Mouse (Mus musculus): ENCODE data around the gene 4930519G04Rik.
"Not testable (repeated sequence)": the region's sequence is repeated elsewhere in the genome, so short reads cannot be mapped to it uniquely, and the experiment has no call there.

The 4930519G04Rik gene

DNA sequence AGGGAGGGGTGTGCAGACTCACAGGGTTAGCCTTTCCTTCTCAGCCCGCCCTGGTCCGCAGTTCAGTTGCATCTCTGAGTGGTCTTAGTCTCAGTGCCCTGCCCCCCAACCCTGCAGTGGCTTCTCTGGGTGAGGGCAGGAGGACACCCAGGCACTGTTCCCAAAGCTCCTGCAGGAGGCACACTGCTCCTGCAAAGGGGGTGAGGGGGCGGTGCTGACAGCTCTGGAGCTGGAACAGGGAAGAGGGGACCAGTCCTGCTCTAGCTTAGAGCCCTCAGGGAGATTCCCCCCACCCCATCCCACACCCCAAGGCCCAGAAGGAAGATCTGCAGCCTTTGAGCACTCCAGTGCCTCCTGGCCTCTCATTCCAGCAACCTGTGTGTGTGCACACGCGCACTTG lies 10.8 kb upstream of the 4930519G04Rik start:
- no peak for DNase-seq

DNA sequence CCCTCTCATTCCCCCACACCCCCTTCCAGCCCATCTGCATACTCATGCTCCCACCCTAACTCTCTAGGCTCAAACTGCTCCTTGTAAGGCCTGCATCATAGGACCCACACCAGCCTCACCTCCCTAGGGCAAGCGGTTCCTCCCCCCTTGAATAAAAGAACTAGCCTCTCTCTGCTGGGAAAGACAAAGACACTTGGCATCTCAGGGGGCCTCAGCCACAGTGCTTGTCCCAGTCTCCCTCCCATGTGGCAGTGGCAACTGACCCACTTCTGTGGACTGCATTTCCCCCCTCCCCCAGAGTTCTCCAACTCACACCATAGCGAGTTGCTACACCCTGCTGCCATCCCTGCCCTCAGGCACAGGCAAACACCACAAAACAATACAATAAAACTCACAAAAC lies 9.1 kb upstream of the 4930519G04Rik start:
- DNase-seq, result not testable (repeated sequence)

DNA sequence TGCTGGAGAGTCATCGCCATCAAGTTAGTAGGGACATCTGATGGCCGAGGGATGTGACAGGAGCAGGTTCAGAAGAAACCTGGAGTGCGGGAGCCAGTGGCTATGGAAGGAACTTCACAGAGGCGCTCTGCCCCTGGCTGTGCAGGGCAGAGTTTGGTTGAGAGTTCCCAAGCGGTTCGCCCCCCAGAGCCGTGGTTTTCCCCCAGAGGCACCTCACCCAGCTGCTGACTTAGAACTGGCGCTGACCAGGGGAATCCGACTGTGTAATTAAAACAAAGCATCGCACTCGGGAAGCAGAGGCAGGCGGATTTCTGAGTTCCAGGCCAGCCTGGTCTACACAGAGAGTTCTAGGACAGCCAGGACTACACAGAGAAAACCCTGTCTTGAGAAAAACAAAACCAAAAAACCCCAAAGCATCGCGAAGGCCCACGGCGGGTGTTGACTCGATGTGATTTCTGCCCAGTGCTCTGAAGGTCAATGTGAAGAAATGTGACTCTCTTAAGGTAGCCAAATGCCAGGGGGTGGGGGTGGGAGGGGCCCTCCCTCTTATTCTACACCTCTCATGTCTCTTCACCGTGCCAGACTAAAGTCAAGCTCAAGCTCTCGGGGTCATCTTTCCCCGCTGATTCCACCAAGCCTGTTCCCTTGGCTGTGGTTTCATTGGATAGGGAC lies 1.8 kb upstream of the 4930519G04Rik start:
- no peak for DNase-seq

DNA sequence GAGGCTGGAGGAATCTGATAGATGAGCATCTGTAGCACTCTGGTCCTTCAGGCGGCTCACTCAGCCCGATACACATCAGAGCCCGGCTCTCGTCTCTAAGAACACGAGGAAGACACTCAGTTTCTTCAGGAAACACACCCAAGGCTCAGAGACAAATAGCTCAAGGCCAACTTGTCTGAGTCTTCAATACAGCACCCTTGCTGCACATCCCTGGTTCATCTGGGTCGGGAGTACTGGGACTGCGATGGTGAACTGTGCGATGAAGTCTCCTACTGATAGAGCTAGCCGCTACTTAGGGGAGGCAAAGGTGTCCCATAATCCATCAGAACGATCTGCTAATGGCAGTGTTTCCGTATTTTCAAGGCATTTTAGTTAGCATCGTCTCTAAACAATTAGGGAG lies 5.1 kb downstream of the 4930519G04Rik start, which contains the start of gene Gm9936:
TSS of gene Gm9936 (minus strand) at position 101 of the 400 bp plus-strand sequence.
- DNase-seq, result no peak

DNA sequence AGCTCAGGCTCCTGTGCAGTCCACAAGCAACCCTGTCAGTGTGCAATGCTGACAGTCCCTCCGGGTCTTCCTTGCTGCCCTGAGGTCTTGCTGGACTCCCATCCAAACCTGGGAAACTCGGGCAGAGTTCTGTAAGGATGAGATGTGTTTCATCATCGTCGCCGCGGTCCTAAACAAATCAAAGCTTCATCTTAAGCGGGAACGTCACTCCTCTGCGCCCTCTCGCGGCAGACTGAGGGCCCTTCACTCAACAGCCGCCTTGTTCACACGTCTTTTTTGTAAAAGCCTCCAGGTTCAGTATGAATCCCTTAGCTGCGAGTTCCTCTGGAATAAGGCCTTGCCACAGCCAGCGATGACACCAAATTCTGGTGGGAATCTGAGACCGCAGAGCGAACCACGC lies 5.8 kb downstream of the 4930519G04Rik start:
- peak; percentile 68 to 74 for DNase-seq

DNA sequence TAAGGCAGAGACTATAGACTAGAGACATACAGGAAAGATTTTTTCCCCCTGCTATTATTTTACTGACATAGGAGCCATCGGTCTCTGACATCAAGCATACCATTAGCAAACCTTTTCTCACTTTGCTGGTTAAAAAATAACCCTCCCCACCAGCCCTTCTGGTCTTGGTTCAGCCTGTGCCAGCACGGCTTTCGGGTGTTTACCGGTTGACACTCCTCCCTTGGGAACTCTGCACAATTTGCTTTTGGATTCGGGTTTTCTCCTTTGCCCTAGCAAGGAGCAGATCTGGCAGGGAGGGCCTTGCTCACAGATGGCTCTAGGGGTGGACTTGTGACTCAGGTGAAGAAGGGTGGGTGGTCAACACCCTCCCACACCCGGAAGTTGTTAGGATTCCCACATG lies 8.3 kb downstream of the 4930519G04Rik start:
- DNase-seq, result peak; percentile 50 to 77

DNA sequence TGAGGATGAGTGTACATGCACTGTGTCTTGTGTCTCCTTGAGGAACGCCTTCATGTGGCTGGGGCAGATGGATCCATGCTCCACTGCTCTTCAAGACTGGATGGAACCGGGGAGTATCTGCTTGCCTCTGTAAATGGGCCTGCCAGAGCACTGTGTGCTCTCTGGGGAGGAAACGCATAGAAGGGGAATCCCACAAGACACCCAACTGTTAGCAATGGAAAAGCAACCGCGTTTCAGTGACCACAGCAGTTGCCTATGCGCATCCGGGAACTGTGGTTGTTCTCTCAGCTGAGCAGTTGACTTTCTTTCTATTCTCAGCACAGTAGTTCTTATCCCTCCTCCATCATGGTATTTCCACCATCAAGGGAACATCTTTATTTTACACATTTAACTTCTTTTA lies 11.3 kb downstream of the 4930519G04Rik start:
- DNase-seq, result no peak

DNA sequence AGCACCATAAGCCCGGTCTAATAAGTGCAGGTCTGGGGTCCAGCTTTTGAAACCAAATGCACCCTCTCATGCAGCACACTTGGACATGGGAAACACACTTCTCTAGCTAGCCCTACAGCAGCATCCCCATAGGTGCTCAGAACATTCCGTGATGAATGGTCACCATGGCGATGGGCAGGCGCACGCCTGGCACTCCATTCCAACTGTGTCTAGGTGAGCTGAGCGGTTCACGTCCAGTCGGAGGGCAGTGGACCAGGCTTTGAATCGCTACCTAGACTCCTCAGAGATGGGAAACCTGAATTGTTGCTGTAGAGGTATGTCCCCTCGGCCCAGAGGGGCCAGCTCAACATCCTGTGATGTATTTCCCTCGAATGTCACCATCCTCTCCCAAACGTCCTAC lies 11.8 kb downstream of the 4930519G04Rik start:
- no peak for DNase-seq

DNA sequence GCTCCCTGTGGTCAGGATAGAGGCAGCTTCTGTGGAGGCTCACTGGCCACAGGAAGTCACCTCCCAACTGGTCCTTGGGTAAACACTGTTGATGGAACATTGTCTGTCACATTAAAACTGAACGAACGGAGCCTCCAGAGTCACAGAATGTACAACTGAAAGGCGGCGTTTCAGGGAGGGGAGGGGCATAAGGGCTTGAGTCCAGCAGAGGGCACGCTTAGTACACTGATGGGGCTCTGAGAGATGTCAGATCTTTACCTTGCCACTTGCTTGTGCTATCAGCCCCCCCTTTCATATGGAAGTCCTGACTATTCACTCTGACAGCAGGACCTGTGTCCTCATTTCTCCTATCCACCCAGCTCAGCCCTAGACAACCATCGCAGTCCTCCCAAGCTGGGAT lies 22.4 kb downstream of the 4930519G04Rik start:
- DNase-seq, result peak in 1 of 2 experiments; percentile 55

DNA sequence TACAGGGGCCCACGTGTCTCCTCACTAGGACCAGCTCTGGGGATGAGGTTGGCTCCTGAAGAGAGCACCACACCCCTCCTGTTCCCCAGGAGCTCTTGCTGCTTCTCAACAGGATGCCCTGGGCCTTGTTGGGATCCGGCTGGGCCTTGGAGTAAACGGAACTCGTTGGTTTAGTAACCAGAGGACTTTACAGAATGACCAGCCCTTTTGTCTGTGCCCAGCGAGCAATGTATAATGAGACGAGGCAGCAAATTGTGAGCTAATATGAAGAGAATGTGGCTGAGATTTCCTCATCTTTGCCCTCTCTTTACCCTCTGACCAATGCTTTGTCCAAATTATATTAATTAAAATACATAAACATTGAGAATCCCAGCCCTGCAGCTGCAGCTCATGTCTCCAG lies 22.9 kb downstream of the 4930519G04Rik start:
- DNase-seq, result no peak

DNA sequence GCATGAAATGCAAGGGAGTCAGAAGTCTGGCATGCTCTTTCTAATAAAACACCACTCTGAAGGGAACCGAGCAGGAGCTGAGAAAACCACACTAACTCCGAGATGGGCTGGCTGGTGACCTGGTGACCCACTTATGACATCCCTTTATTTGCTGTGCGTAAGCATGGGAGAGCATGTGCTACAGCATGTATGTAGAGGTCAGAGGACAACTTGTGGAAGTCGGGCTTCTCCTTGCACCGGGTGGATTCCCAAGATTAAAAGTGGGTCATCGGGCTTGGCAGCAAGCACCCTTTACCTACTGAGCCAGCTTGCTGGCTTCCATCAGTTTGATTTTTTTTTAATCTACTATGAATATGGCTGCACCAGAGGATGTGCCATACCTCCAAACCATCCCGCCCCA lies 24.0 kb downstream of the 4930519G04Rik start:
- no peak for DNase-seq

DNA sequence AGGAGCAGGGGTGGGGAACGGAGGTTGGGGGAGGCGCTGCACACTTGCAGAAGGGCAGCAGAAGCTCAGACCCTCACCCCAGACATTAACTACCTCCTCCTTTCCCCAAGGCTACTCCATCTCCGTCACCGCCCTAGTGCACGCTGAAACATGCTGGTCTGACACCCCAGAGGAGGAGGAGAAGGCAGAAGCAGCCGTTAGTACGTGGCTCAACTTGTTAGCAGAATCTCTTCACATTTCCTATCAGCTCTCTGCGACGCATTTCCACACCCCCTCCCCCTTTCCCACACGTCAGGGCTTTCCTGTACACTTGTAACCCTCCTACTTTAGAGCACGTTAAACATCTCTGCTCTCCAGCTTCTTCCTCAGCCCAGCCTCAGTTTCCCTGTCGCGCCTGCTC lies 25.9 kb downstream of the 4930519G04Rik start:
- DNase-seq, result no peak

DNA sequence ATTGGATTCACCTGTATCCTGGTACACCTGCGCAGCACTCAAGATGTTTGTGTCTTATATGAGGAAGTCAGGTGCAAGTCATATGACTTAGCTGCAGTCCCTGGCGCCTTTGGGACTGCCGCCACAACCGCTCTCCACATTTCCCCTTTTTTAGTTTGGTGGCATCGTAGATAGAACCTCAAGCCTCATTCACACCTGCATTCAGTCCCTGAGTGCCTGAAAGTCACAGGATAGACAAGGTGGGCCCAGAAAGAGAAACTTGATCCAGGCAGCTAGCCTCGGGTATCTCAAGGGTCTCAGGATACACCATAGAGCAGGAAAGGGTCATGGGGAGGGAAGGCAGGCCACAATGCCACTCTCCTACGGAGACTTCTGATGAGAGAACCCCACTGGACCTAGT lies 28.9 kb downstream of the 4930519G04Rik start:
- not testable (repeated sequence) for DNase-seq

DNA sequence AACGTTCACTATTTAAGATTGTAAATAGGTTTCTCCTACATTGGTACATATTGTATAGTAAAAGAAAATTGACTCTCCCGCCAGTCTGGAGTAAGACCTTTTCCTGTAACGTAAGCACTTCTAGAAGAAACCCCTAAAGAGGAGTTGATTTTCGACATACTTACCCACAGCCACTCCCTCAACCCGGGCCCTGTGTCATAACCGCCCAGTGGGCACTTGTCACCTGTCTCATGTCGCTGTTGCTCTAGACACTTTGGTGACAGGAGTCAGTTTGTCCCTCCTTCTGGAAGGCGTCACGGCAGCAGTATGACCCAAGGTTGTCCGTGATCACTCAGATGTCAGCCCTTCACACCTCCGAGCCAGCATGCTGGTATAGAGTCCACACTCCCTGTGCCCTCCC lies 29.6 kb downstream of the 4930519G04Rik start:
- DNase-seq, result no peak

DNA sequence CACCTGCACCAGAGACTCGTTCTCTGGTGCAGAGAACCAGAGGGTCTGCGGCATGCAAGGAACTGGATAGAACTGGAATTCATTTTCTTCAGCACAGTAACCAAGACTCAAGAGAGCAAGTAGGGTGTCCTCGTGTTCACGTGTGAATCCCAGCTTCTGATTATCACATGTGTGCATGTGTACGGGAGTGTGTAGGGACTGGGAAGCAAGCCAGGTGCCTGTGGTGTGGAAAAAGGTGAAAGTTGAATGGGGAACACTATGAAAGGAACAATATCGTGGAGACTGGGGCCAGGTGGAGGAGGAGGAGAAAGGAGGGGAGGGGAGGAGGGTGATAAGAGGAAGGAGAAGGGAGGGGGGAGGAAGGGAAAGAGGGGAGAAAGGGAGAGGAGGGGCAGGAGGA lies 33.3 kb downstream of the 4930519G04Rik start:
- DNase-seq, result peak in 1 of 2 experiments; percentile 19

DNA sequence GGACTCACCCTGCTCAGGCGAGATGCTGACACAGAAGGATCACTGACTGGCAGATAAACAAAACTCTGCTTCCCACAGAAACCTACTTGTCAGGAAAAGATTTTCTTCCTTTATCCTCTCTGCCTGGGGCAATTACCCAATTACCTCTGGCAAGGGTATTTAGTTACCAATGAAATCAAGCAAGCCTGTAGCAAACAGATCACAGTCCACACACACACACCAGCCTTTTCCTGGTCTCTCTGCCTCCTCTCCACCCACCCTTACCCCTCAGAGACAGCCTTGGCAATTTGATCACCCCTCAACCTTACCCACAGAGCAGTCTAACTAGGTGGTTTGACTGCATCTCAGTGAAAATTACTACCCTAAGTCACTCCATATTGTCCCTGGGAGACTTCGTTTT lies 35.5 kb downstream of the 4930519G04Rik start:
- no peak for DNase-seq

DNA sequence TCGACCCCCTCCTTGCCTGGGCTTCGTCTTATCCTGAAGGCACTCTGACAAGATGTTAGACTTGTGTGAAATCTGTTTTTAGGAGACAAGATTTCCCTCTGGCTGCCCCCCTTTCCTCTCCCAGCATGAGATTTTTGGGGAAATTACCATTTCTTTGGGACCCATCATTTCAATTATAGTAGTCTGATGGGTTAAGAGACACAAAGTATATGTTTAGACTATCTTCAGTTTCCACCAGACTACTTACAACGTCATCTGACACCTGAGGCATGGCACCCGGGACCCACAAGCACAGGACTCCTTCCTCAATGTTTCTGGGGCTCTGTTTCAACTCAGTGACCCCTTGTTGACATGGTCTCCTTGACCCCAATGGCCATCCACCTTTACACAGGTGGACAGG lies 42.1 kb downstream of the 4930519G04Rik start:
- no peak for DNase-seq

DNA sequence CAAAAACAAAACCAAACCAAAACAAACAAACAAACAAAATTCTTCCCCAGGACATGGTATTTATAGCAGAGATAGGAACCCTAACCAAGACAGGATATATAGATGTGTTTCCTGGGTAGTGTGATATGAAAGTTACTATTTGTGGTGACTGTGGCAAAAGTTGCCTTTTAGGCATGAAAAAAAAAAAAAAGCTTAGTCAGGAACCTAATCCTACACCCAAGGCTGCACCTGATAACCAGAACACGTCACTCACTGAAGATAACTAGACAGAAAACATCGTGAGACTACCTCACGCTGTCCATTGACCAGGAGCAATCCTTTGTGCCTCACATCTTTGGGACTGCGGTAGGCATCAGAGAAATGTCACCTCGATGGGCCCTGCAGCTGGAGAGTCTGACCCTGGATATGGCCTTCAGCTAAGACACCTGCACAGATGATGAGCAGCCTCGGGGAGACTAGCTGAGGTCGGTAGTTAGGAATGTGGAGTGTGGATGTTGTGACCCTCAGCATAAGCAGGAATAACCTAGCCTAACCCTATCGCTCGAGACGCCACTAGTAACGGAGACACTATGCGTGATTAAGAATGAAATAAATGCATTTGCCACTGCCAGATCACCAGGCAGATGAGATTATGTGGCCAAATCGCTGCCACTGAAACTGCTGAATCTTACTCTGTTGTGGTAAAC lies 43.4 kb downstream of the 4930519G04Rik start, which contains the start of gene Oasl2:
TSS of gene Oasl2 (plus strand) at position 249 of the 686 bp plus-strand sequence.
- DNase-seq, result no peak

DNA sequence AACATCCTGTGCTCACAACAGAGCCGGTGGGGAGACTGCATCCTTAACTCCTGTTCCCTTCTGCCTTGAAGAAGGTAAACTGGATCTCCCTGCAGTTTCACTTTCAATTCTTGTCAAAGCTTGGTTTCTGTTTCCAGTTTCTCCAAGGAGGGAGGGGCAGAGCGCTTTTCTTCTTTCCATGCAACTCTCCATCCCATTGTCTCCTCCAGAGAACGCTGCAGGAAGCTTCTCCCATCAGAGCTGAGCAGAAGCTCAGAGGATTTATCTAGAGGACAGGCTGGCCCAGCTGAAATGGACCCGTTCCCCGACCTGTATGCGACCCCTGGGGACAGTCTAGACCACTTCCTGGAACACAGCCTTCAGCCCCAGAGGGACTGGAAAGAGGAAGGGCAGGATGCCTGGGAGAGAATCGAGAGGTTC lies 43.9 kb downstream of the 4930519G04Rik start:
- DNase-seq, result peak; percentile 55 to 80

DNA sequence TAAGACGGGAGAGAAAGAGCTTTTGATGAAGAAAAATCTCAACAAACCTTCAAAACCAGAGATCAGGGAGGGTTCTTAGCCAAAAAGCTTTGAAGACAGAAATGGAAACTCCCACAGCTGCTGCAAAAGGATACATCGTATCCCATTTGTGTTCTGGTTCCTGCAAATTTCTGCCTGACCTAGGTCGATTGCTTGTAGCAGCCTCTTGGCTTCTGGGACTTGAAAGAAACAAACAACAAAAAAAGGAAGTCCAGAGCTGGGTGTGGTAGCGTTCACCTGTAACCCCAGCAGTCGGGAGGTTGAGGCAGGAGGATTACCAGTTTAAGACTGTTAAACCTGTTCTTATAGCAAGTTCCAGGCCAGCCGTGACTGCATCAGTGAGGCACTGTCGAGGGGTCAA lies 45.4 kb downstream of the 4930519G04Rik start:
- DNase-seq, result no peak

DNA sequence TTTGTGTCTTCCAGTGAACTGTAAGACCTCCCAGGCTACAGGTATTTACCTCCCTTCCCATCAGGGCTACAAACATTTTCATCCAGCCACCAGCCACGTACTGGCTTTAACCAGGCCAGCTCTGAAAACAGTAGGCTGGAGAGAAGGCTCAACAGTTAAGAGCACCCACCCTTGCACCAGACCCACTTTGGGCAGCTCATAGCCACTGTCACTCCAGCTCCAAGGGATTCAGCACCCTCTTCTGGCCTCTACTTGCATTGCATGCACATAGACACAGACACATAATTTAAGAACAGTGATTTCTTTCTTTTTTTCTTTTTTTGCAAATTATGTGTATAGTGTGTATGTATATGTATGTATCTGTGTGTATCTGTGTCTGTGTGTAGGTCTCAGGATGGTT lies 48.9 kb downstream of the 4930519G04Rik start:
- DNase-seq, result peak; percentile 51 to 78

DNA sequence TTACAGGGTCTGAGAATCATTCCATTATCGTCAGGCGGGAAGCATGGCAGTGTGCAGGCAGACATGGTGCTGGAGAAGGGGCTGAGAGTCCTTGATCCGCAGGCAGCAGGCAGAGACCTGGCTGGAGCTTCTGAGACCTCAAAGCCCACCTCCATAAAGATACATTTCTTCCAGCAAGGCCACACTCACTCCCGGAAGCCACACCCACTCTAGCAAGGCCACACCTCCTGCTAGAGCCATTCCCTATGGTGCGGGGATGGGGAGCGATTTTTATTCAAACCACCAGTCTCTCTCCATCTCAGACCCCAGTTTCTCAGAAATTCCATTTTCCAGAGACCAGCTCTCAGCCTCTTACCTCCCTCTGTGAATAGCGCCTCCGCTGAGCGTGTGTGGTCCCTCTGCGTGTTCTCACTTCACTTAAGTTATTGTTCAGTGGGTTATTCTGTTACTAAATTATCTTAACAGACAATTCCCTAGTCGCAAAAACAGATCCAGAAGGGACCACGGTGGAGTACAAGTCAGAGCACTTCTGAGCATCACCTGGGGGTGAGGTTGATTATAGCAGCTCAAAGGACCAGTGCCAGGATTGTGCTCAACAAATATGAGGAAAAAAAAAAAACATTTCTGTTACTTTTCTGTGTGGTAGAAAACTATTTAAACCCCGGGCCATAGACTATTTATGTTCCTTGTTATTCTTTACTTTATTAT lies 55.3 kb downstream of the 4930519G04Rik start:
- peak in 1 of 2 experiments; percentile 18 for DNase-seq

DNA sequence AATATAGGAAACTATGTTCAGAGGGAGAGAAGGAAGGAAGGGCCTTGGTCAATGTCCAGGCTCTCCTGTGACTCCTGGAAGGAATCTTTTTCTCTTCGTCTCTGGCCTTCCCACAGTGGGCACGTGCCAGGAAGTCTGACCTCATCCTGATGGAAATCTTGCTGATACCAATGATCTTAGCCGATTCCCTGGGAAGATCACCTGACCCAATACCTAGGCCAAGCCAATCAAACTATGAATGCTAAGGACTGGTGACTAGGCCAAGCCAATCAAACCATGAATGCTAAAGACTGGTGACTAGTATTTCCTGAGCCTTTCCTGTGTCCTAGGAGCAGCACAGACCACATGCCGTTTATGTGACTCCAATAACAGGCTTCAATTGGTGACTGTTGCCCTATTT lies 60.2 kb downstream of the 4930519G04Rik start:
- peak; percentile 36 to 52 for DNase-seq

DNA sequence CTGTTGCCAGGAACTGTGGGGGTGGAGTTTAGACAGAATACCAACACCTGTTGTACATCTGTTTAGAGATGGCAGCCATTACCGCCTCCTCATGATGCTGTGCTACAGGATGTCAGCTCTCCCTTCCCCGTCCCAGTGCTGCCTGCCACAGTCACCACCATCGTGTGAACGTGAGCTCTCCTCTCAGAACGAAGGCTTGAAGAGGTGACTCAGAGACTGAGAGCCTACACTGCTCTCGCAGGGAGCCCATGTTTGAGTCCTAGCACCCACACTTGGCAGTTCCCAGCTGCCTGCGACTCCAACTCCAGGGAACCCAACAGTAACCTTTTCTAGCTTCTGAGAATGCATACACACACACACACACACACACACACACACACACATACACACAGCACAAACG lies 61.4 kb downstream of the 4930519G04Rik start:
- DNase-seq, result peak in 1 of 2 experiments; percentile 23
